Mouse (Mus musculus): ENCODE data around the gene Evi5. TPM values are rescaled to one million over a fixed set of nuclear protein-coding genes. Genes with fewer than 3 reads are reported as not detected.

Evi5 gene
- total RNA-seq, 2 experiments from 2014 or later: 14.4 to 26.1 TPM

Other genes with a start within 250 kb of the Evi5 start
- gene Gfi1, start 149.1 kb downstream of the Evi5 start, total RNA-seq (2014; fragmentation: Nextera tagmentation): 0.67 and 0.81 TPM in 2 replicates
- gene Gfi1, start 149.1 kb downstream of the Evi5 start, total RNA-seq (2017): 0.30 TPM in 1 of 2 replicates, not detected in the other
- not detected in 2 replicates for gene Ube2d2b, start 45.0 kb downstream of the Evi5 start, total RNA-seq (2014; fragmentation: Nextera tagmentation)
- gene Ube2d2b, start 45.0 kb downstream of the Evi5 start, total RNA-seq (2017): not detected in 2 replicates
- gene Rpl5, start 25.4 kb upstream of the Evi5 start, total RNA-seq (2014; fragmentation: Nextera tagmentation): 494 and 673 TPM in 2 replicates
- 307 and 371 TPM in 2 replicates for gene Rpl5, start 25.4 kb upstream of the Evi5 start, total RNA-seq (2017)
- gene Fam69a, start 112.0 kb upstream of the Evi5 start, total RNA-seq (2014; fragmentation: Nextera tagmentation): 29.1 and 44.1 TPM in 2 replicates
- 19.2 and 23.6 TPM in 2 replicates for gene Fam69a, start 112.0 kb upstream of the Evi5 start, total RNA-seq (2017)
- gene Mtf2, start 190.6 kb upstream of the Evi5 start, total RNA-seq (2014; fragmentation: Nextera tagmentation): 43.2 and 50.0 TPM in 2 replicates
- 72.6 and 87.5 TPM in 2 replicates for gene Mtf2, start 190.6 kb upstream of the Evi5 start, total RNA-seq (2017)

All from megakaryocyte-erythroid progenitor cell, adult 5-6 weeks (primary cell).